27 mouse cellular contexts compared by ENCODE assay signal in genomic region chr10:117643302-117643701, GRCm38 (mm10). TPM values are rescaled to one million over a fixed set of nuclear protein-coding genes. Genes with fewer than 3 reads are reported as not detected.
A peak's percentile ranks its signal among the peaks of the same experiment; 100 is the strongest.
DNase-seq lines count a peak whose midpoint lies in the region; ATAC-seq and TF ChIP-seq lines count a peak whose summit lies in the region.
"Had no signal": no experiment of that assay in that cellular context is flagged by ENCODE, and none has a peak within 500 bp of the region (broad histone marks: within the 10 kb centered on the region; RNA-seq: fewer than 3 reads in every experiment).

No protein-coding gene starts in this region.

- H3K9ac ChIP-seq in lung, postnatal 0 days (replicated peaks; ENCODE audit: low read depth), result no peak overlapping the region
- H3K9ac ChIP-seq in intestine, embryonic 15.5 days, result no peak overlapping the region
- H3K9ac ChIP-seq: heart, embryonic 13.5 days; hindbrain, embryonic 14.5 days had no signal

- 68% methylated on average over 6 of the region's 6 CpGs for WGBS in lung, postnatal 0 days
- WGBS in lung, adult 2 months, result 68% methylated on average over 6 of the region's 6 CpGs
- WGBS in intestine, embryonic 15.5 days, result 71% methylated on average over 6 of the region's 6 CpGs
- 81% methylated on average over 6 of the region's 6 CpGs for WGBS in limb, embryonic 10.5 days

- TF ChIP-seq CTCF in gastrocnemius, adult 2 months (IDR thresholded peaks at IDR 0.05), result no peak
- TF ChIP-seq CTCF in lung, postnatal 0 days (IDR thresholded peaks at IDR 0.05), result no peak
- TF ChIP-seq CTCF in lung, adult 2 months (IDR thresholded peaks at IDR 0.05; ENCODE audit: insufficient read depth, low read length), result no peak

- peaks cover 5% of the 10 kb centered on the region; the same call in 1 of the 2 replicates for H3K4me1 ChIP-seq in lung, postnatal 0 days (ENCODE audit: insufficient read depth, low read depth, low read length)
- peaks cover 2% of the 10 kb centered on the region; the same call in 1 of the 2 replicates for H3K4me1 ChIP-seq in lung, adult 2 months (ENCODE audit: control insufficient read depth, insufficient read depth, low read length)
- peaks cover 9% of the 10 kb centered on the region for H3K4me1 ChIP-seq in intestine, embryonic 15.5 days (replicated peaks)
- peaks cover 46% of the 10 kb centered on the region for H3K4me1 ChIP-seq in limb, embryonic 10.5 days

- TF ChIP-seq EP300 in lung, postnatal 0 days (IDR thresholded peaks at IDR 0.05), result 0 out of 2 replicates have a peak, but pooled peaks have one; percentile 14

- TF ChIP-seq POLR2A in lung, adult 2 months (IDR thresholded peaks at IDR 0.05; ENCODE audit: borderline replicate concordance, extremely low read depth, low read depth, low read length), result no peak

- H3K4me2 ChIP-seq in lung, postnatal 0 days (replicated peaks; ENCODE audit: low read depth, low read length), result no peak overlapping the region
- no peak overlapping the region for H3K4me2 ChIP-seq in intestine, embryonic 15.5 days (replicated peaks)
- H3K4me2 ChIP-seq: heart, embryonic 13.5 days; hindbrain, embryonic 14.5 days had no signal

- no peaks in the 10 kb centered on the region for H3K27me3 ChIP-seq in lung, postnatal 0 days (replicated peaks; ENCODE audit: insufficient read depth, low read length)
- no peaks in the 10 kb centered on the region for H3K27me3 ChIP-seq in intestine, embryonic 15.5 days (replicated peaks)
- H3K27me3 ChIP-seq in limb, embryonic 10.5 days (ENCODE audit: low read depth, poor library complexity, severe bottlenecking), result no peaks in the 10 kb centered on the region
- H3K27me3 ChIP-seq: CH12.LX; heart, embryonic 13.5 days had no signal

- no peaks in the 10 kb centered on the region for H3K36me3 ChIP-seq in lung, postnatal 0 days (ENCODE audit: insufficient read depth, low read length)
- H3K36me3 ChIP-seq in intestine, embryonic 15.5 days, result no peaks in the 10 kb centered on the region
- H3K36me3 ChIP-seq in limb, embryonic 10.5 days, result peaks cover 3% of the 10 kb centered on the region
- H3K36me3 ChIP-seq: G1E; heart, embryonic 10.5 days; heart, embryonic 13.5 days had no signal

- H3K9me3 ChIP-seq in lung, postnatal 0 days (ENCODE audit: low read length), result no peaks in the 10 kb centered on the region
- no peaks in the 10 kb centered on the region for H3K9me3 ChIP-seq in intestine, embryonic 15.5 days
- no peaks in the 10 kb centered on the region for H3K9me3 ChIP-seq in limb, embryonic 10.5 days (replicated peaks)
- H3K9me3 ChIP-seq: G1E; heart, embryonic 10.5 days; heart, embryonic 13.5 days had no signal

- ATAC-seq in lung, postnatal 0 days, result peak; percentile 47
- no peak for ATAC-seq in intestine, embryonic 15.5 days
- ATAC-seq in erythroid progenitor cell, adult 5-6 weeks (replicated peaks; ENCODE audit: low FRiP score, poor library complexity, severe bottlenecking), result no peak
- ATAC-seq: forebrain, embryonic 14.5 days; hindbrain, postnatal 0 days; inflammation-experienced regulatory T-cells, adult 6 months; Patski had no signal

- no peak for DNase-seq in gastrocnemius, adult 2 months
- no peak for DNase-seq in gastrocnemius, adult 8-10 months (ENCODE audit: low spot score in 2 of 2)
- DNase-seq in lung, postnatal 0 days (ENCODE audit: low spot score), result no peak
- no peak for DNase-seq in lung, adult 2 months
- no peak for DNase-seq in limb, embryonic 10.5 days (ENCODE audit: low spot score)
- no peak for DNase-seq in adrenal gland, adult (ENCODE audit: inconsistent age in 2 of 2, low spot score in 1 of 2)
- DNase-seq: adrenal gland, adult 8-10 months; adrenal gland, postnatal 25 days; B cell, adult 2 months; cerebellum, adult 11-12 months; cerebellum, adult 8-10 months; cerebellum, postnatal 10 days; gastrocnemius, postnatal 14 days; heart, adult 18-20 months; heart, postnatal 14 days; heart, postnatal 4 days had no signal

- intact Hi-C loops in gastrocnemius, adult 2 months (cut with DNase I), result no loop called here

- H3K4me3 ChIP-seq in gastrocnemius, adult 2 months, result no peak overlapping the region
- no peak overlapping the region for H3K4me3 ChIP-seq in lung, postnatal 0 days (ENCODE audit: low read depth, low read length)
- H3K4me3 ChIP-seq in lung, adult 2 months (replicated peaks; ENCODE audit: extremely low read depth, low read depth, low read length), result no peak overlapping the region
- no peak overlapping the region for H3K4me3 ChIP-seq in intestine, embryonic 15.5 days (replicated peaks)
- no peak overlapping the region for H3K4me3 ChIP-seq in limb, embryonic 10.5 days
- H3K4me3 ChIP-seq: heart, embryonic 10.5 days; heart, embryonic 13.5 days had no signal

- H3K27ac ChIP-seq in gastrocnemius, adult 2 months, result peak overlapping the region; percentile 31; the same call in 1 of the 2 replicates
- H3K27ac ChIP-seq in lung, postnatal 0 days (ENCODE audit: low read length), result no peak overlapping the region
- H3K27ac ChIP-seq in intestine, embryonic 15.5 days, result 0 out of 2 replicates have a peak overlapping the region, but pooled peaks have one; percentile 2
- peak overlapping the region; percentile 56; the same call in 1 of the 2 replicates for H3K27ac ChIP-seq in limb, embryonic 10.5 days
- H3K27ac ChIP-seq: heart, embryonic 10.5 days; heart, embryonic 13.5 days; hindbrain, embryonic 14.5 days; hindbrain, postnatal 0 days had no signal

RNA-seq across cellular contexts. Expression of gene Cpm, which starts 14.0 kb away (rescaled TPM):
- total RNA-seq in gastrocnemius, adult 2 months (2021), result 1 to 10 TPM; 2.2 to 2.9 TPM
- total RNA-seq in gastrocnemius, adult 8-10 months (2022), result 1 to 10 TPM; 1.3 to 2.2 (median 1.5) TPM
- polyA plus RNA-seq in lung, postnatal 0 days (2015; fragmentation: Nextera tagmentation; extraction: Ambion mirVana), result 215 and 250 TPM in 2 replicates
- polyA plus RNA-seq in lung, adult 2 months (2012; rRNA removed), result 104 and 117 TPM in 2 replicates
- 44.4 and 50.7 TPM in 2 replicates for polyA plus RNA-seq in intestine, embryonic 15.5 days (2015; fragmentation: Nextera tagmentation; extraction: Ambion mirVana)
- 22.5 and 31.5 TPM in 2 replicates for polyA plus RNA-seq in limb, embryonic 10.5 days (2016; fragmentation: Nextera tagmentation; extraction: Ambion mirVana)
- total RNA-seq in erythroid progenitor cell, adult 5-6 weeks (2015; ENCODE audit: low replicate concordance), result 3.2 and 5.4 TPM in 2 replicates
- total RNA-seq in erythroid progenitor cell, adult 5-6 weeks (2017; ENCODE audit: low replicate concordance), result 1.9 and 9.6 TPM in 2 replicates
- polyA plus RNA-seq: G1E had no signal
